Mouse (Mus musculus): ENCODE results near the gene Col18a1. TPM values are rescaled to one million over a fixed set of nuclear protein-coding genes. Genes with fewer than 3 reads are reported as not detected.

Col18a1 gene
- polyA plus RNA-seq (2016; fragmentation: Nextera tagmentation; extraction: Ambion mirVana), result 106 and 107 TPM in 2 replicates

- H3K4me1 ChIP-seq, result peaks cover 28% of the 10 kb centered on the region
- H3K27ac ChIP-seq, result no peak within 1 kb of the TSS
- H3K36me3 ChIP-seq, result no peaks in the 10 kb centered on the region
- peak within 1 kb of the TSS; percentile 92 for H3K4me2 ChIP-seq (replicated peaks)
- no peaks in the 10 kb centered on the region for H3K9me3 ChIP-seq
- peak; percentile 71 for ATAC-seq (ENCODE audit: low FRiP score, low read depth)
- WGBS, result under 1% methylated on average over 42 of the region's 42 CpGs
- H3K9ac ChIP-seq, result peak within 1 kb of the TSS; percentile 58
- peak within 1 kb of the TSS; percentile 42 for H3K4me3 ChIP-seq
- H3K27me3 ChIP-seq (replicated peaks), result peaks cover 16% of the 10 kb centered on the region
Measured at GRCm38 (mm10) chr10:77165963-77166717, at the start of gene Col18a1. TSS of gene Col18a1 (minus strand) at chr10:77166548.

DNA sequence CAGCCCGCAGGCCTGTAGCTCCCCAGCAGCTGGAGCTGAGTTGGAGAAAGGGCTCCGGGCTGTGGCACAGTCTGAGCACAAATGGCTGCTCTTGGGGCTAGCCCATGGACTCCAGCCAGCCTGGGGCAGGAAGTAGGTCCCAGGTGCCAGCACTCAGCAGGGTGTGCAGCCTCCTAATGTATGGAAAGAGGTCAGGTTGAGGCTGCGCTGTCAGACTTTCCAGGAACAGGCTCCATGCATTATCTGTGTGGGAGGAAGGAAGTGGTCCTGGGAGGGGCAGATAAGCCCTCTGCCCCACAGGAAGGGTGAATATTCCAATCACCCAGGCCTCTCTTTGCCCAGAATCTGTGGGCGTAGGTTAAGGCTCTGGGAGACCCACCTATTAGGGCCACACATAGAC, 49.3 kb upstream of the Col18a1 start:
- no peak overlapping the region for H3K9ac ChIP-seq
- H3K36me3 ChIP-seq, result no peaks in the 10 kb centered on the region
- H3K9me3 ChIP-seq, result no peaks in the 10 kb centered on the region
- no peaks in the 10 kb centered on the region for H3K4me1 ChIP-seq
- ATAC-seq (ENCODE audit: low FRiP score, low read depth), result no peak
- H3K4me3 ChIP-seq, result no peak overlapping the region
- H3K4me2 ChIP-seq (replicated peaks), result no peak overlapping the region
- no peak overlapping the region for H3K27ac ChIP-seq
- WGBS, result 68% methylated on average over 4 of the region's 4 CpGs
- no peaks in the 10 kb centered on the region for H3K27me3 ChIP-seq (replicated peaks)

DNA sequence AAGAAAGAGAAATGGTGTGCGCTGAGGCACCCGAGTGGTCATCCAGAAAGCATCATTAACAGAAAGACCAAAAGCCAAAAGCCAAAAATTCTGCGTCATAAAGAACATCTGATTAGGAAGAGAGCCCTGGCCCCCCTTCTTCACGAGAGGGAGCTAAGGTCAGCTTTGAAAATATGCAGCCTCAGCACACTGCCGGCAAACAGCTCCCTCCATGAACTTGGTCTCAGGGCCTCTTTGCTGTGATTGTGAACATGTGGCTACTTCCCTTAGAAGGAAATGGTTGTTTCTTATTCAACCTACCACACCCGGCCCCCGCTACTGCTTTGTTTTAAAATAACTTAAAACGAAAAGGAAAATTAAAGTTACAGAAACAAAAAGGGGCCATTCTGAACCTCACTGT, 48.2 kb upstream of the Col18a1 start:
- H3K9me3 ChIP-seq, result no peaks in the 10 kb centered on the region
- no peaks in the 10 kb centered on the region for H3K27me3 ChIP-seq (replicated peaks)
- H3K4me2 ChIP-seq (replicated peaks), result no peak overlapping the region
- H3K36me3 ChIP-seq, result no peaks in the 10 kb centered on the region
- H3K4me1 ChIP-seq, result no peaks in the 10 kb centered on the region
- H3K27ac ChIP-seq, result no peak overlapping the region
- 75% methylated on average over 8 of the region's 8 CpGs for WGBS
- H3K4me3 ChIP-seq, result no peak overlapping the region
- no peak overlapping the region for H3K9ac ChIP-seq
- no peak for ATAC-seq (ENCODE audit: low FRiP score, low read depth)

DNA sequence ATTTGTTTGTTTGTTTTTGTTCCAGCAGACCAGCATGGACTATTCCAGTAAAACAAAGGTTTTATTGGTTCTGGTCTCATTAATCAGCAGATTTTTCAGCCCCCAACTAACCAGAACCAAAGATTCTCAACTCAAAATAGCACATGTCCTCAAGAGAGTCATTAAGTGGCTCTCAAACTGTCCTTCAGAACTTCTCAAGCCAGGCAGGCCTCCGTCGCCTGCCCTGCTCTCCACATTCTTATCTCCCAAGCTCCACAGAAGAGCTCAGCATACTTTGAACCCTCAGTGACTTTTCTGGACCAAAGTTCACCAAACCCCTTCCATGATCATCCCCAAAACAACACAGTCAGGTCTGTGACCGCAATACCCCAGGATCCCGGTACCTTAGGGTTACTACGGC, 47.1 kb upstream of the Col18a1 start:
- no peak overlapping the region for H3K27ac ChIP-seq
- H3K4me3 ChIP-seq, result no peak overlapping the region
- H3K9ac ChIP-seq, result no peak overlapping the region
- 94% methylated on average over 5 of the region's 5 CpGs for WGBS
- H3K9me3 ChIP-seq, result no peaks in the 10 kb centered on the region
- H3K4me2 ChIP-seq (replicated peaks), result no peak overlapping the region
- ATAC-seq (ENCODE audit: low FRiP score, low read depth), result no peak
- no peaks in the 10 kb centered on the region for H3K36me3 ChIP-seq
- no peaks in the 10 kb centered on the region for H3K27me3 ChIP-seq (replicated peaks)
- H3K4me1 ChIP-seq, result peaks cover 3% of the 10 kb centered on the region; the same call in 1 of the 2 replicates

DNA sequence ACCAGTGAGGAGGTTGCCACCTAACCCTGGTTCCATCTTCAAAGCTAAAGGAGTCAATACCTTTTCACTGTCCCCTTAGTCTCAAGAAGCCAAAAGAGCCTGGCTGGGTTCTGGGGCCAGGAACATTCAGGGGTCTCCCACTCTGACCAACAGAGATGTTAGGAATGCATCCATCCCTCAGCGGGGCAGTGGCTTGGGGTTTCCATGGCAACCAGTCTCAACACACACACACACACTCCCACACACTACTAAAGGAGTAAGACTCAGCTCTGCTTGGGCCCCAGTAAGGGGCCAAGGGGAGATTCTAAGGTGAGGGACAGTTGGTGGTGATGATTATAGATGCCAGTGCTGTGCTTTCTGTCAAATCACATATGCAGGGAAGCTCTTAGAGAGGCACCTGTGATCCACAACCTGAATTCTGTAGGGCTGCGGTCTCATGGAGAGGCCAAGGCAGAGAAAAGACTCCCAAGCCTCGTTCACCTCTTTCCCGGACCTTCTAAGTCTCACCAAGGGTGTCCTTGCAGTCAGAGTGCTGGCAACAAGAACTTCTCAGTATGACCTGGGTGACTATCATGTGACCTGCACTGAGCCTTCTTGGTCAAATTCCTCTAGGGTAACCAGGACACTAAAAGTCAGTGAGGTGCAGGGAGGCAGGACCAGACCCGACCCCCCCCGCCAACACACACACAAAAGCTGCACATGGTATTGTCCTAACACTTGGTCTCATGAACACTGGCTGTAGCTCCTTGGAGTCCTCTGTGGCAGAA, 46.2 kb upstream of the Col18a1 start:
- H3K27ac ChIP-seq, result no peak overlapping the region
- WGBS, result 81% methylated on average over 6 of the region's 6 CpGs

GRCm38 (mm10) chr10:77211116-77211570, 44.8 kb upstream of the Col18a1 start:
- H3K27ac ChIP-seq, result no peak overlapping the region
- H3K9ac ChIP-seq, result no peak overlapping the region
- 70% methylated on average over 11 of the region's 11 CpGs for WGBS
- H3K4me2 ChIP-seq (replicated peaks), result no peak overlapping the region
- H3K4me3 ChIP-seq, result no peak overlapping the region
- H3K9me3 ChIP-seq, result no peaks in the 10 kb centered on the region
- H3K27me3 ChIP-seq (replicated peaks), result no peaks in the 10 kb centered on the region
- no peak for ATAC-seq (ENCODE audit: low FRiP score, low read depth)
- peaks cover 8% of the 10 kb centered on the region; the same call in 1 of the 2 replicates for H3K4me1 ChIP-seq
- no peaks in the 10 kb centered on the region for H3K36me3 ChIP-seq

More for the DNA sequence above, 46.2 kb upstream of the Col18a1 start:
- Histone ChIP-seq H3K36me3 (no peaks in the 10 kb centered on the region), H3K9me3 (no peaks in the 10 kb centered on the region), H3K4me2 (replicated peaks) (no peak overlapping the region), H3K4me1 (peaks cover 3% of the 10 kb centered on the region; the same call in 1 of the 2 replicates), H3K4me3 (no peak overlapping the region), H3K27me3 (replicated peaks) (no peaks in the 10 kb centered on the region), H3K9ac (no peak overlapping the region)
- no peak for ATAC-seq (ENCODE audit: low FRiP score, low read depth)

DNA sequence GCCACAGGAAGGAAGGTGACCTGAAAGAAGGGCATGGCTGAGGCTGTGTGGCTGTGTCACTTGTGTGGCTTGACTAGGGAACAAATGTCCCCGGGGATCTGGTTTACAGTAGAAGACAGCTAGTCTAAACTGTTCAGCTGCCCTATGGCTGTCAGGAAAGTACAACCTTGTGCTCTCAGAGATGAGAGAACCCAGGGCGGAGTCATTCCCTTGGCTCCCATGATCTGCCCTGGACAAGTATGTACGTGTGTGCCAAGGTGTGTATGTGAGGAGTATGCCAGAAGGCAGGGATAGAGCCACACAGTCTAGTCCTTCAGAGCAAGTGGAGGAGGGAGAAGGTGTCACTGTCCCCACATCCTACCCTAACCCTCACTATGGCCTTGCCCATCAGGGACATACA, 44.3 kb upstream of the Col18a1 start:
- Histone ChIP-seq H3K4me3 (no peak overlapping the region), H3K27ac (no peak overlapping the region), H3K9ac (no peak overlapping the region), H3K9me3 (no peaks in the 10 kb centered on the region), H3K27me3 (replicated peaks) (no peaks in the 10 kb centered on the region), H3K4me1 (peaks cover 8% of the 10 kb centered on the region; the same call in 1 of the 2 replicates), H3K36me3 (no peaks in the 10 kb centered on the region), H3K4me2 (replicated peaks) (no peak overlapping the region)
- ATAC-seq (ENCODE audit: low FRiP score, low read depth), result no peak
- 92% methylated on average over 3 of the region's 3 CpGs for WGBS

- no peak for ATAC-seq (ENCODE audit: low FRiP score, low read depth)
- Histone ChIP-seq H3K4me2 (replicated peaks) (no peak overlapping the region), H3K27me3 (replicated peaks) (no peaks in the 10 kb centered on the region), H3K27ac (no peak overlapping the region), H3K36me3 (no peaks in the 10 kb centered on the region), H3K4me3 (no peak overlapping the region), H3K9ac (no peak overlapping the region), H3K9me3 (no peaks in the 10 kb centered on the region), H3K4me1 (peaks cover 13% of the 10 kb centered on the region)
- 73% methylated on average over 5 of the region's 5 CpGs for WGBS
Measured at GRCm38 (mm10) chr10:77209261-77209660, 42.9 kb upstream of the Col18a1 start.

GRCm38 (mm10) chr10:77206565-77207079, 40.3 kb upstream of the Col18a1 start:
- no peak for ATAC-seq (ENCODE audit: low FRiP score, low read depth)
- Histone ChIP-seq H3K27ac (no peak overlapping the region), H3K36me3 (no peaks in the 10 kb centered on the region), H3K9ac (no peak overlapping the region), H3K27me3 (replicated peaks) (no peaks in the 10 kb centered on the region), H3K4me3 (no peak overlapping the region), H3K4me2 (replicated peaks) (no peak overlapping the region), H3K4me1 (peaks cover 13% of the 10 kb centered on the region), H3K9me3 (no peaks in the 10 kb centered on the region)
- WGBS, result 37% methylated on average over 3 of the region's 3 CpGs

DNA sequence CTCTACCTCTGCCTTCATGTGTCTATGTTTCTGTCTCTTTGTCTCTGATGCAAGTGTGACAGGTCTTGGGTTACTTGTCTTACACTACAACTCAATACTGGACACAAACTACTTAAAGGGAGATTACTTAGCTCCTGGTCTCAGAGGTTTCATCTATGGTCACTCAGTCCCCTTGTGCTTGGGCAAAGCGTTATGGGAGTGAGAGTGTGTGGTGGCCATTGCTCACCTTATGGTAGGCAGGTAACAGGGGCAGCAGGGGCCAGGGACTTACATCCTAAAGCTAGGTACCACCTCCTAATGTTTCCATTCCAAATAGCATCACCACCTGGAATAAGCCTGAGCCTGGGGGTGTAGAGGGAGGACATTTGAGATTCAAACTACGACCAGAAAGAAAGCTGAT, 39.8 kb upstream of the Col18a1 start:
- Histone ChIP-seq H3K4me1 (peaks cover 13% of the 10 kb centered on the region), H3K9ac (no peak overlapping the region), H3K27ac (no peak overlapping the region), H3K9me3 (no peaks in the 10 kb centered on the region), H3K36me3 (no peaks in the 10 kb centered on the region), H3K27me3 (replicated peaks) (no peaks in the 10 kb centered on the region), H3K4me3 (no peak overlapping the region), H3K4me2 (replicated peaks) (no peak overlapping the region)
- 81% methylated on average over 2 of the region's 2 CpGs for WGBS
- no peak for ATAC-seq (ENCODE audit: low FRiP score, low read depth)

- no peak overlapping the region for H3K4me2 ChIP-seq (replicated peaks)
- WGBS, result 88% methylated on average over 4 of the region's 4 CpGs
Measured at GRCm38 (mm10) chr10:77203960-77204359, 37.6 kb upstream of the Col18a1 start.

GRCm38 (mm10) chr10:77201919-77202318, 35.6 kb upstream of the Col18a1 start:
- WGBS, result 69% methylated on average over 5 of the region's 5 CpGs
- Histone ChIP-seq H3K4me3 (no peak overlapping the region), H3K36me3 (no peaks in the 10 kb centered on the region), H3K4me2 (replicated peaks) (no peak overlapping the region), H3K27me3 (replicated peaks) (no peaks in the 10 kb centered on the region), H3K9me3 (no peaks in the 10 kb centered on the region), H3K4me1 (peaks cover 16% of the 10 kb centered on the region), H3K27ac (no peak overlapping the region), H3K9ac (no peak overlapping the region)
- ATAC-seq (ENCODE audit: low FRiP score, low read depth), result no peak

More at GRCm38 (mm10) chr10:77203960-77204359, 37.6 kb upstream of the Col18a1 start:
- H3K36me3 ChIP-seq, result no peaks in the 10 kb centered on the region
- no peak overlapping the region for H3K27ac ChIP-seq
- ATAC-seq (ENCODE audit: low FRiP score, low read depth), result no peak
- no peaks in the 10 kb centered on the region for H3K27me3 ChIP-seq (replicated peaks)
- H3K4me3 ChIP-seq, result no peak overlapping the region
- H3K4me1 ChIP-seq, result peaks cover 10% of the 10 kb centered on the region
- H3K9ac ChIP-seq, result no peak overlapping the region
- no peaks in the 10 kb centered on the region for H3K9me3 ChIP-seq

Data from neural tube, embryonic 12.5 days (tissue).